Mouse (Mus musculus) Patski (cell line): ENCODE measurements around the gene Elmo3. TPM values are rescaled to one million over a fixed set of nuclear protein-coding genes. Genes with fewer than 3 reads are reported as not detected.

Source experiments
- ATAC-seq: fragments of 100-300 bp; one replicate; pipeline ENCODE4 v1.8.0; 2021
- CTCF ChIA-PET: fragments of 350-600 bp; sonication (Branson Sonifier 250); formaldehyde crosslinking; loops from one replicate; lab custom pipeline; 2022; ENCODE audit warnings: inconsistent platforms; lab: Charles Lee
- POLR2A ChIA-PET: fragments of 350-600 bp; sonication (Branson Sonifier 250); formaldehyde crosslinking; loops from one replicate; lab custom pipeline; 2022; ENCODE audit warnings: antibody characterized with exemption, inconsistent platforms; lab: Charles Lee
- DNase-seq: peaks from one replicate; pipeline ENCODE4 v3.0.0-alpha.2; 2011; ENCODE audit warnings: low read depth, low spot score
- H3K27me3 ChIP-seq: fragments of 371-371 bp; one replicate; pipeline ENCODE4 v1.5.1; 2021
- CTCF ChIP-seq: fragments of 100-300 bp; IDR thresholded peaks from one replicate; pipeline ENCODE4 v1.5.1; 2021
- in situ Hi-C: fragments of 300-500 bp; cut with MboI; formaldehyde crosslinking; loops from 3 replicates; pipeline ENCODE4 v1.11.1; 2018; ENCODE audit warnings: low pct_unique_long_range_greater_than_20kb, mixed read lengths
- polyA plus RNA-seq: library from polyadenylated mRNA; unstranded; gene quantifications from one replicate; pipeline ENCODE4 v1.2.3, GENCODE M21; 2021

Gene Elmo3
- polyA plus RNA-seq, 1 experiment from 2014 or later: 7.2 TPM

DNA sequence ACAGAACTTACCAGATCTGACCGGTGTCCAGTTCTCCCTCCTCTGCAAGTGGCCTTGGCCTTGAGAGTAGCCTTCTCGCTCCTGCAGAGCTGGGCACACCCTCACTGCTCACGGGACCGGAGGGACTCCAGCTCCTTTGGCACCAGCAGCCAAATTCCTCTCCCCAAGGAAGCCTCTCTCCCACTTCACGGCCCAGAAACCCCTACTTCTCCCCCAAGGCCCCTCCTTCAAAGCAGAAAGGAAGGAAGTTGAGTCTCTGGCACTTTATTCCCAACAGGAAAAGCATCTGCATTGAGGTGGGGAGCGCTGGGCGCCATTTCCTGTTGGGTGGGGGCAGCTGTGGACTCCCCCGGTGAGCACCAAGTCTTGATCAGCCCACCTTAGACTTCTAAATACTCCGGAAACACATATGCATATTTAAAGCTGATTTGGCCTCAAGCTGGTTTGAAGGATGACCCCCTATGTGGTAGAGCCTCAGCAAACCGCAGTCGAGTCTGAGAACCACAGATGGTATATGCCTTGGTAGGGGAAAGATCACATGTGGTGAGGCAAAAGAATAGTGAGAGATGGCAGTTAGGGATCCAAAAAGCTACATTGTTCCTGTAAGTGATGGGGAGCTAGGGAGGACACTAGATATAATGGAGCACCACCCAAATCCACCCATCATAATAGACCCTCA lies 9.4 kb upstream of the Elmo3 start, which contains the start of gene Exoc3l:
Gene Exoc3l, minus strand, starts transcription at position 207 of the 679 bp plus-strand sequence.
- ATAC-seq (no peak), DNase-seq (no peak)
- ChIA-PET CTCF (interaction anchor here (0.8 to 1.7 kb wide), 4 partner anchors 16 to 175 kb away, joined by 3 to 5 read pairs (median 4); partner anchors contain the start of gene D230025D16Rik), POLR2A (no interaction called here)
- no peaks in the 10 kb centered on the region for H3K27me3 ChIP-seq
- in situ Hi-C loops: loop anchor here (10.0 kb wide), 1 partner anchor 661 kb away; the partner anchor contains the start of gene Rrad
- no peak for TF ChIP-seq CTCF

DNA sequence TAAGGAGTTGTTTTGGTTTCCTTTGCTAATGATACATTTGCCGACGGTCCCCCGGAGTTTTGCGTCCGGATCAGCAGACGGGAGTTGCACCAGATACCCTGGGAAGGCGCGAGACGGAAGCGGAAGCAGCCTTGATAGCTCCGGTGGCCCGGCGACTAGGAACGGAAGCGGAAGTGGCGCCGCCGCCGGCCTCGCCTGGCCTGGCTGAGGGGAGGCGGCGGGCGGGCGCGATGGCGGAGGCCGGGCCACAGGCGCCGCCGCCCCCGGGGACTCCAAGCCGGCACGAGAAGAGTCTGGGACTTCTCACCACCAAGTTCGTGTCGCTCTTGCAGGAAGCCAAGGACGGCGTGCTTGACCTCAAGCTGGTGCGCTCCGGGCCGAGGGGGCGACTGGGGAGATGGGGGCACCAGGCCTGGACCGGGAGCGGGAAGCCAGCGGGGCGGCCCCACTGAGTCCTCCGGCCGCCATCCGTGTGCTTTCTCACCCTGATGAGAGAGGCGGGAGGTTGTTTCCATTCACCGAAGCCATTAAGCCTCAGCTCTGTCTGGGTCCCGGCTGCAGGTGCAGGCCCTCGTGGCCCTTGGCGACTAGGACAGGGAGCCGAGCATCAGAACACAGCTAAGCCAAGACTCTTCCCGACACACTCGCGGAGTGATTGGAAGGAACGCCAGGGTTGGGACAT lies 7.7 kb upstream of the Elmo3 start, which contains the start of gene E2f4:
Gene E2f4, plus strand, starts transcription at position 153 of the 682 bp plus-strand sequence.
- ChIA-PET CTCF (no interaction called here), POLR2A (interaction anchor here (1.1 to 2.0 kb wide), 3 partner anchors 11 to 49 kb away, joined by 3 to 7 read pairs (median 4); no protein-coding TSS in a partner anchor)
- DNase-seq (no peak), ATAC-seq (peak; percentile 84)
- in situ Hi-C loops: loop anchor here (10.0 kb wide), 1 partner anchor 663 kb away; the partner anchor contains the start of gene Rrad
- no peak for TF ChIP-seq CTCF
- no peaks in the 10 kb centered on the region for H3K27me3 ChIP-seq

DNA sequence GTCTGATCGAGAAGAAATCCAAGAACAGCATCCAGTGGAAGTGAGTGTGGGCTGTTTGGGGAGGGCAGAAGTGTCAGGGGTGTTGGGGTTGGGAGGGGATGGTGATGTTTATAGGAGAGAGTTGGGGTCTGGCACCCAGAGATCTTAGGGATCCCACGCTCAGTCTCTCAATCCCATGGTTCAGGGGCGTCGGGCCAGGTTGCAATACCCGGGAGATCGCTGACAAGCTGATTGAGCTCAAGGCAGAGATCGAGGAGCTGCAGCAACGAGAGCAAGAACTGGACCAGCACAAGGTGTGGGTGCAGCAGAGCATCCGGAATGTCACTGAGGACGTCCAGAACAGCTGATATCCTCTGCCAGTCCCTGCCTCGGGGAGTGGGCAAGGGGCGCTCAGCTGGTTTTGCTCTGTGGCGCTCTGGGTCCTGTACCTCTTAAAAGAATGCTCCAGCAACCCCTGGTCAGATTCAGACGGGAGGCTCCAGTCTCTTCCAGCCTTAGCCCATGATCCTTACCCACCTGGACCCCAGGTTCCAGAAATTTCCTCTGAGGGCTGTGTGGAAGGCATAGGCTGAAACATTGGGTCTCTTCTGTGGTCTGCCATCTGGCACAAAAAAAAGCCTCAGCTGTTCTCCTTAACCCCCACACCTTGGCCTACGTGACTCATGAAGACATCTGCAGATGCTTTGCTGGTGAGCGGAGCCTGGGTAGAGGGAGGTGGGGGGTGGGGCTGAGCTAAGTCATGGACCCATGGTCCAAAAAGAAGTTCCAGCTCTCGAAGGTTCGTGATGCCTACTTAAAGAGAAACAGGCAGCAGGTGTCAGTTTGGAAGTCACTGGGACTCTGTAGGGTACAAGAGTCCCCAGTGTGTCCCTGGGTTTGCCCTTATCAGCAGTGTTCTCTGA lies 6.8 kb upstream of the Elmo3 start:
- CTCF ChIA-PET: no interaction called here
- in situ Hi-C loops: loop anchor here (10.0 kb wide), 1 partner anchor 664 kb away; the partner anchor contains the start of gene Rrad

DNA sequence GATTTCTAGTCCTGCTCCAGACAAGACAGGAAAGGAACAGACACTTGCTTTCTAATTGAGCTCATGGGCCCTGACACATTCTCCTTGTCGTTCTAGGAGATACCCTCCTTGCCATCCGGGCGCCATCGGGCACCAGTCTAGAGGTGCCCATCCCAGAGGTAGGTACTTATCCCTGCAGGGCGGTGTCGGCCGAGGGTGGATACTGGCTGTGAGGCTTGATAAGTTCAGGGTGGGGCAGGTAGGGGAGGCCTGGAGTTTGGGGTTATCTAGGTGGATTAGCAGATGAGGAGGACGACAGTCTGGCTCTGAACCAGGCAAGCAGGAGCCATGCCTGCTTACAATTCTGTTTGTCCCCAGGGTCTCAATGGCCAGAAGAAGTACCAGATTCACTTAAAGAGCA lies 5.4 kb upstream of the Elmo3 start:
- DNase-seq: no peak
- CTCF ChIA-PET: no interaction called here
- H3K27me3 ChIP-seq: no peaks in the 10 kb centered on the region
- POLR2A ChIA-PET: no interaction called here
- in situ Hi-C loops: loop anchor here (10.0 kb wide), 1 partner anchor 665 kb away; the partner anchor contains the start of gene Rrad
- no peak for ATAC-seq
- no peak for TF ChIP-seq CTCF

More for the DNA sequence above, 6.8 kb upstream of the Elmo3 start:
- TF ChIP-seq CTCF: no peak
- no peak for DNase-seq
- no peaks in the 10 kb centered on the region for H3K27me3 ChIP-seq
- POLR2A ChIA-PET: interaction anchor here (2.0 kb wide), 1 partner anchor 28 kb away, joined by 7 read pairs; no protein-coding TSS in a partner anchor
- no peak for ATAC-seq

DNA sequence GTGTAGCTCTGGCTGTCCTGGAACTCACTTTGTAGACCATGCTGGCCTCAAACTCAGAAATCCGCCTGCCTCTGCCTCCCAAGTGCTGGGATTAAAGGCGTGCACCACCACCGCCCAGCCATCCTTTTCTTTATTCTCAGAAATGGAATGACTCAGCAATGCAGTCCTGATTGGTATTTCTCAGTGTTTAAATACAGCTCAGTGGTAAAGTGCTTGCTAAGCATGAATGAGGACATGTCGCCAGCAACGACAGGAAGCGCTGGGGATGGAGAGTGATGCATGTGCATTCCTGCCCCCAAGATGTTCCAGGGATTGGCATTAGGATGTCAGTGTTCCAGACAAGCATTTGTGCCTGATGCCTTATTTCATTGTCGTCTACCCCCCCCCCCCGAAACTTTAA lies 2.0 kb upstream of the Elmo3 start:
- ChIA-PET CTCF (interaction anchor here (1.6 kb wide), 1 partner anchor 13 kb away, joined by 3 read pairs; no protein-coding TSS in a partner anchor), POLR2A (interaction anchor here (1.5 to 1.8 kb wide), 2 partner anchors 13 to 20 kb away, joined by 5 to 6 read pairs; partner anchors contain the start of gene 4931428F04Rik)
- no peak for TF ChIP-seq CTCF
- DNase-seq (no peak), ATAC-seq (no peak)
- in situ Hi-C loops: no loop called here
- no peaks in the 10 kb centered on the region for H3K27me3 ChIP-seq

DNA sequence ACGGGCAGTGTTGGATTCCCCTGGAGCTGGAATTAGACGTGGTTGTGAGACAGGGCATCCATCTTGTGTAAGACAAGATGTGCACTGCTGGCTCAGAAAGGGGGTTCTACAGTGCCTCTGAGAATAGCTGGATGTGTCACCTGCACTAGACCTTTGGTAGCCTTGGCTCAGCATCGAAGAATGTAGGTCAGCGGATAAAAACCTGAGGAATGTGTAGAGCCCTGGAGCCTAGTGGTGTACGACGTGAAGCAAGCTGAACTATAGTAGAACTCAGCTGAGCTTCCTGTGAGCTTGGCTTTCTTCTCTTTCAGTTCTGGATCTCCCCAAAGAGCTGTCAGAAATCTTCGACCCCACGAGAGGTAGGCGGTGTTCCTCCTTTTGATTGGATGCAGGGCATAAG lies 1.5 kb upstream of the Elmo3 start:
- ATAC-seq: peak; percentile 44
- POLR2A ChIA-PET: interaction anchor here (0.9 to 1.8 kb wide), 3 partner anchors 13 to 23 kb away, joined by 5 to 6 read pairs (median 5); partner anchors contain the start of gene 4931428F04Rik
- CTCF ChIA-PET: interaction anchor here (1.1 to 1.6 kb wide), 2 partner anchors 13 kb away, joined by 3 to 5 read pairs; no protein-coding TSS in a partner anchor
- no peak for DNase-seq
- in situ Hi-C loops: no loop called here
- H3K27me3 ChIP-seq: no peaks in the 10 kb centered on the region
- no peak for TF ChIP-seq CTCF

DNA sequence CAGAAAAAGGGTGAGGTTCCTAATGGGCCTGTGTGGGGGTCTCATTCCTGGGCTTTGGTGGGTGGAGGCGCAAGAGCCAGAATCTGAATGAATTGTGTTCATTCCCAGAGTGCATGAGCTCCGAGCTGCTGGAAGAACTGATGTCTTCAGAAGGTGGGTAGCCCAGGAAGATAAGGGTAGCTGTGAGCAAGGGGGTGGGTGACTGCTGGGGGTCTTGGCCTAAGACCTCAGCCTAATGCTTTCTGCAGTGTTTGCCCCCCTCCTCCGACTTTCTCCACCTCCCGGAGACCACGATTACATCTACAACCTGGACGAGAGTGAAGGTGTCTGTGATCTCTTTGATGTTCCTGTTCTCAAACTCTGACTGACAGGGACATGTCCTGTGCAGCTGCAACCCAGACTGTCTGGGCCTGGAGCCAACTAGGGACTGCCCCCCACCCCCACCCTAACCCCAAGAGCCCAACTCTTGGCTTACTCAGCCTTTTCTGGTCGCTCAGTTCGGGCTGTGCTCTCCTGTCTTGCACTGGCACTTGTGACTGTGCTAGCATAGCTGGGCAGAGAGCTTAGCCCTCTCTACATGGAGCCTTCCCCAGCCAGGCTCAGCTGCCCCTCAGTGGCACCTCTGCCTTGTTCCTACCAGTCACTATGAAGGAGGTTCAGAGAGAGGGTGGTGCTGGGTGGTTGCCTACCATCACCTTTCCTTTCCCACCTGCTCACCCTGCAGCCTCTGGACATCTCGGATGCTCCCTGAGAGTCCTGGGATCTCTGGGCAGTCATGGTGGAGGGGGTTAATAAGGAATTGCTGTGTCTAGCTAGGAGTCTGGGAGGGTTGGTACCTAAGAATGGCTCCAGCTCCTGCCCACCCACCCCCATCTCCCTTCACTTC lies 833 bp upstream of the Elmo3 start:
- H3K27me3 ChIP-seq: no peaks in the 10 kb centered on the region
- CTCF ChIA-PET: interaction anchor here (1.1 to 1.6 kb wide), 2 partner anchors 12 to 14 kb away, joined by 3 to 5 read pairs; no protein-coding TSS in a partner anchor
- ATAC-seq (no peak), DNase-seq (no peak)
- TF ChIP-seq CTCF: no peak
- in situ Hi-C loops: no loop called here
- POLR2A ChIA-PET: interaction anchor here (0.9 to 1.8 kb wide), 3 partner anchors 14 to 22 kb away, joined by 5 to 6 read pairs (median 5); partner anchors contain the start of gene 4931428F04Rik

DNA sequence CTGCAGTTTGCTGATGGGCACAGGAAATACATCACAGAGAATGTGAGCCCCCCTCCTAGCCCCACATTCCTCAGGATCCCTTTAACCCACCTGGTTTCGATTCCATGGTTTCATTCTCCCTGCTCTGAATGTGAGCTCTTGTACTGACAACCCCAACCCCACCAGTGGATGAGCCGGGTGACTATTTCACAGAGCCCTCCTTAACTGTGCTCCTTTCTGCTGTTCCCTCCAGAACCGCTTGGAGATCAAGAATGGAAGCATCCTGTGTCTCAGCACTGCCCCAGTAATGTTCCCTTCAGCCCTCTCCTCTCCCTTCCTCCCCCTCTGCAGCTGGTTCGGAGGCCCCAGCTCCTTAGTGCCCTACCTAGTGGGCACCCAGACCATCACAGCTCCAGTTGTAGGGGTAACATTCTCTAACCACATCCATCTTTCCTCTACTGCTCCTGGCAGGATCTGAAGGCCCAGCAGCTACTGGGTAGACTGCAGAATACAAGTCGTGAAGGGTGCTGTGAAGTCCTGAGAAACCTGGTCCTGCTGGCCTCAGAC lies 818 bp downstream of the Elmo3 start:
- ChIA-PET POLR2A (interaction anchor here (0.6 to 1.0 kb wide), 3 partner anchors 16 to 22 kb away, joined by 3 to 4 read pairs (median 4); no protein-coding TSS in a partner anchor), CTCF (interaction anchor here (0.7 to 1.0 kb wide), 3 partner anchors 15 to 18 kb away, joined by 3 read pairs; no protein-coding TSS in a partner anchor)
- ATAC-seq: no peak
- no peaks in the 10 kb centered on the region for H3K27me3 ChIP-seq
- in situ Hi-C loops: no loop called here
- TF ChIP-seq CTCF: no peak
- no peak for DNase-seq
